Mouse (Mus musculus): ENCODE measurements at regions not wholly inside any gene's neighbourhood (a gene's known extent, or its start where the extent isn't known, plus 50 kb on each side); places are given as distances from the start of the nearest gene placed in this dataset.

DNA sequence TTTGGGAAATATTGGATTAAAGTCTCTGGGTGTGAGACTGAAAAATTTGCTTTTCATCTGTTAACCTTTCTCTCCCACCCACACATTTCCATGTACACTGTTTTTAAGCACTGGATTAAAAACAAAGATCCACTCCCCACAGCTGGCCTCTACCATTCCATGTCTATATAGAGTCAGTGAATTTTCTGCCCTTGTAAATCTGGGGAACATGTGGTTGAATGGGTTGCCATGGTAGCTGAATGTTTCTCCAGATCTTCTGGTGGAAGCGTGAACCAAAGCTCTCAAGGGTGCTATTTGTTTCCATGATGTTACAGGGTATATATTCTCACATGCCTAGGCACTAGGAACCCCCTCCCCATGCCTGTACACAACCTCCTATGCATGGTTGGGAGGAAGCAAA, 326.4 kb upstream of the N6amt1 start:
- H3K4me1 ChIP-seq (ENCODE audit: control insufficient read depth, insufficient read depth, low read length) = no peaks in the 10 kb centered on the region
- no peaks in the 10 kb centered on the region for H3K27me3 ChIP-seq (ENCODE audit: control insufficient read depth, insufficient read depth, low read length)
- no peaks in the 10 kb centered on the region for H3K36me3 ChIP-seq (ENCODE audit: control insufficient read depth, insufficient read depth, low read length)
- H3K27ac ChIP-seq (ENCODE audit: control insufficient read depth, insufficient read depth, low read depth, low read length) = no peak overlapping the region
- no peak overlapping the region for H3K4me3 ChIP-seq (ENCODE audit: control insufficient read depth, low read depth, low read length)
- no peak for TF ChIP-seq POLR2A (IDR thresholded peaks at IDR 0.05; ENCODE audit: control insufficient read depth, low read depth, low read length)

DNA sequence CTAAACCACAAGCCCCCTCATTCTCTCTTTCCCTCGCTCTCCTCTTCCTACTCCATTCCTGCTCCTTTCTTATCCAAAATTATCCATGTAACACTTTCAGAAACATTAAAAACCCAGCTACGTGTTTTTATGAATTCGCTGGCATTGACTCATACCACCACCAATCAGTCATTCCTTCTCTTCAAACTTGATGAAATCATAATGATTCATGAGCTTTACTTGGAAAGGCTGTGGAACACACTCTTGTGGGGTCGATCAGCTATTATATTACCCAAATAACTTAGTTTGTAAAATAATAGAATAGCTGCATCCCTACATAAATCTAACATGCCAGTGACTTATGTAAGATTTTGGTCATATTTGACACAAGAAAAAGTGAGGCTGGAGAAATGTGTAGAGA, 331.9 kb upstream of the N6amt1 start:
- Histone ChIP-seq H3K27me3 (ENCODE audit: control insufficient read depth, insufficient read depth, low read length) (no peaks in the 10 kb centered on the region), H3K27ac (ENCODE audit: control insufficient read depth, insufficient read depth, low read depth, low read length) (no peak overlapping the region), H3K4me3 (ENCODE audit: control insufficient read depth, low read depth, low read length) (no peak overlapping the region), H3K36me3 (ENCODE audit: control insufficient read depth, insufficient read depth, low read length) (no peaks in the 10 kb centered on the region), H3K4me1 (ENCODE audit: control insufficient read depth, insufficient read depth, low read length) (no peaks in the 10 kb centered on the region)
- TF ChIP-seq POLR2A (IDR thresholded peaks at IDR 0.05; ENCODE audit: control insufficient read depth, low read depth, low read length) (no peak), CTCF (IDR thresholded peaks at IDR 0.05; ENCODE audit: control insufficient read depth, insufficient read depth, insufficient replicate concordance, low read depth, low read length) (no peak)

DNA sequence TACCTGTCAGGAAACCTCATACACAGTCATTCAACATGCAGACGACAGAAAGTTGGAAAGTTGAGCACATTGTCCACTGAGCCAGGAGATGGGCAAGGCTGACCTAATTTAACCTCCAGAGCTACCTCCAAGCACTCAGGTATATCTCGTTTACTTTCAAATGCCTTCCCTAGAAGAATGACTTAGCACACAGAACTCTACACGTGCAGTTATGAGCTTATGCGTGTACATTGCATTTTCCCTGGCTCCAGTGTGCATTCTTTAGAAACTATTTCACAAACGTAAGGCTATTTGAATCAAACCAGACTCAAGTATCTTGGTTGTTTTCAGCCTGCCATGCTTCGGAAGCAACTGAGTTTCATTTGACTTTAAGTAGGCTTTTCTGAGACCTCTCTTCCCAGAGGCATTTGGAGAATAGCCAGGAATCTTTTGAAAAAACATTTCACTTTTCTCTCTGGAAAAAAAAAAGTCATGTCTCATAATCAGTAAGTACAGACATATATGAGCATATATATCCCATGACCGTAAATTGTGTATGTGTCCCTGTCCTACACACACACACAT, 336.8 kb upstream of the N6amt1 start:
- Histone ChIP-seq H3K27me3 (ENCODE audit: control insufficient read depth, insufficient read depth, low read length) (no peaks in the 10 kb centered on the region), H3K27ac (ENCODE audit: control insufficient read depth, insufficient read depth, low read depth, low read length) (no peak overlapping the region), H3K4me1 (ENCODE audit: control insufficient read depth, insufficient read depth, low read length) (no peaks in the 10 kb centered on the region), H3K36me3 (ENCODE audit: control insufficient read depth, insufficient read depth, low read length) (no peaks in the 10 kb centered on the region), H3K4me3 (ENCODE audit: control insufficient read depth, low read depth, low read length) (no peak overlapping the region)
- TF ChIP-seq POLR2A (IDR thresholded peaks at IDR 0.05; ENCODE audit: control insufficient read depth, low read depth, low read length) (no peak), CTCF (IDR thresholded peaks at IDR 0.05; ENCODE audit: control insufficient read depth, insufficient read depth, insufficient replicate concordance, low read depth, low read length) (no peak)

DNA sequence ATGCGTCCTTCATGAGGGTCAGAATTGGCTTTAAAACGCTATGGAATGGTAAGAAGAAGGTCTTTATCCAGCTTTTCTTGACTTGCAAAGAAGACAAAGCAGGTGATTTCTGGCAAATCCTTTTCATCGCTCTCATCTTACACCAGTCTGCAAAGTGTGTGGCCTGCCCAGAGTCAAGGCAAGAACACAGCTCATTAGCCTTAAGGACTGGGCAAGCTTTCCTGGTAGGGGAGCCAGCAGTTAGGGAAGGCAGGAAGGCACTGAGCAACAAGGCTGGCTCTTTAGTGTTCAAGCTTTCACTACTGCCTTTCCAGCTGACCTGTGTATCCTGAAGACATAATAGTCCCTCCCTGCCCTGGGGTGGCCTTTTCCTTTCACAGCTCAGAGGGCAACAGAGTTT, 352.4 kb upstream of the N6amt1 start:
- Histone ChIP-seq H3K27me3 (ENCODE audit: control insufficient read depth, insufficient read depth, low read length) (no peaks in the 10 kb centered on the region), H3K27ac (ENCODE audit: control insufficient read depth, insufficient read depth, low read depth, low read length) (no peak overlapping the region), H3K36me3 (ENCODE audit: control insufficient read depth, insufficient read depth, low read length) (no peaks in the 10 kb centered on the region), H3K4me1 (ENCODE audit: control insufficient read depth, insufficient read depth, low read length) (no peaks in the 10 kb centered on the region), H3K4me3 (ENCODE audit: control insufficient read depth, low read depth, low read length) (no peak overlapping the region)
- no peak for TF ChIP-seq POLR2A (IDR thresholded peaks at IDR 0.05; ENCODE audit: control insufficient read depth, low read depth, low read length)
- no peak for TF ChIP-seq CTCF (IDR thresholded peaks at IDR 0.05; ENCODE audit: control insufficient read depth, insufficient read depth, insufficient replicate concordance, low read depth, low read length)

DNA sequence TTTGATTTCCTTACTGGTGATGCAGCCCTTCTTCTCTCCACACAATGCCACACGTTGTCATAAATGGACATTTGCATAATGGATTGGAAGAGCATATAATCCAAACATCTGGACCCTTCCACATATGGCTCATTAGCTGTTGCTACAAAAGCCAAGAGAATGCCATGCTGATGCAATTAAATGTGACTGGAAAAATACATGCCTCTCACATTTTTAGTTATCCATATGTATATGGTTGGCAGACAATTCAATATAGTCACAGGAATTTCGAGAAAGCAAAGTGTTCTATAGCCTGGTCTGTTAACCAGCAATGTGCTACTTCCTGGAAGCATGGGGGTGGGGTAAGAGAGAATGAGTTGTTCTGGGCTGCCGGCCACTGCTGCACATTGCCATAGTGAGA, 352.9 kb upstream of the N6amt1 start:
- Histone ChIP-seq H3K27ac (ENCODE audit: control insufficient read depth, insufficient read depth, low read depth, low read length) (no peak overlapping the region), H3K4me1 (ENCODE audit: control insufficient read depth, insufficient read depth, low read length) (no peaks in the 10 kb centered on the region), H3K4me3 (ENCODE audit: control insufficient read depth, low read depth, low read length) (no peak overlapping the region), H3K36me3 (ENCODE audit: control insufficient read depth, insufficient read depth, low read length) (no peaks in the 10 kb centered on the region), H3K27me3 (ENCODE audit: control insufficient read depth, insufficient read depth, low read length) (no peaks in the 10 kb centered on the region)
- TF ChIP-seq CTCF (IDR thresholded peaks at IDR 0.05; ENCODE audit: control insufficient read depth, insufficient read depth, insufficient replicate concordance, low read depth, low read length) (no peak), POLR2A (IDR thresholded peaks at IDR 0.05; ENCODE audit: control insufficient read depth, low read depth, low read length) (no peak)

DNA sequence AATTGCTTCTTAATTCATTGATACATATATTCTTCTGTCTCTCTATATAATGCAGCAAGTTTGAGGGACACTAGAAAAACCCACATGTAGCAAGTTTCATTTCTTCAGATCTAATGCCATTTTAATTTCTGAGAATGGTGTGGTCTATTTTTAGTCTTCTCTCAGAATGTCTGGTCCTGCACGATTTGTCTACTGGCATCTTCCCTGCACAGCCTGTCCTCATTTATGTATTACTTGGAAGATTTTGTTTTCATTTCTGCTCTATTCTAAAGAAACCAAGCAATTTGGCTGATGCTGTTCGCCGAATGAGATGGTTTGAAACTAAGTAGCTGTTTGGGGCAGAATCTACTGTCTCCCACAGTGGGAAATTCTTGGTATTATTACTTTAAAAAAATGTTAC, 382.3 kb upstream of the N6amt1 start:
- Histone ChIP-seq H3K4me3 (ENCODE audit: control insufficient read depth, low read depth, low read length) (no peak overlapping the region), H3K36me3 (ENCODE audit: control insufficient read depth, insufficient read depth, low read length) (no peaks in the 10 kb centered on the region), H3K27me3 (ENCODE audit: control insufficient read depth, insufficient read depth, low read length) (no peaks in the 10 kb centered on the region), H3K4me1 (ENCODE audit: control insufficient read depth, insufficient read depth, low read length) (no peaks in the 10 kb centered on the region), H3K27ac (ENCODE audit: control insufficient read depth, insufficient read depth, low read depth, low read length) (no peak overlapping the region)
- TF ChIP-seq CTCF (IDR thresholded peaks at IDR 0.05; ENCODE audit: control insufficient read depth, insufficient read depth, insufficient replicate concordance, low read depth, low read length) (no peak), POLR2A (IDR thresholded peaks at IDR 0.05; ENCODE audit: control insufficient read depth, low read depth, low read length) (no peak)

DNA sequence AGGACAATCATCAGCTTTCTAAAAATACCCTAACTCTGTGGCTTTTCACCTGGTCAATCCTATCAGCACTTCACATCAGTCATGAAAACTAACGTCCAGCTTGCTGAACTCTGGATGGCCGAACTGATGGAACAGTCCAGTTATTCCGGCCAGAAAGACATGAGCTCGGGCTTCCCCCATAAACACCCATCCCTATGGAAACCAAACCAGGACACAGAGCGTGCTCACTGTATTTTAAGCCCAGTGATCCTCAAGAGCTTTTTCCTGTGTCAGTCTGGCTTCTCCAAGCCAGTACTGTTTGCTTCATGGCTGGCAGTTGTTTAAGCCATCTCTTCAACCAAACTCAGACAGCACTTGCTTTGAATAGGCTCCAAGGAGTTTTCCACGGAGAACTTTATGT, 404.3 kb upstream of the N6amt1 start:
- H3K27ac ChIP-seq (ENCODE audit: control insufficient read depth, insufficient read depth, low read depth, low read length) = no peak overlapping the region
- no peaks in the 10 kb centered on the region for H3K4me1 ChIP-seq (ENCODE audit: control insufficient read depth, insufficient read depth, low read length)
- TF ChIP-seq POLR2A (IDR thresholded peaks at IDR 0.05; ENCODE audit: control insufficient read depth, low read depth, low read length) (no peak), CTCF (IDR thresholded peaks at IDR 0.05; ENCODE audit: control insufficient read depth, insufficient read depth, insufficient replicate concordance, low read depth, low read length) (no peak)
- H3K36me3 ChIP-seq (ENCODE audit: control insufficient read depth, insufficient read depth, low read length) = no peaks in the 10 kb centered on the region
- no peaks in the 10 kb centered on the region for H3K27me3 ChIP-seq (ENCODE audit: control insufficient read depth, insufficient read depth, low read length)
- H3K4me3 ChIP-seq (ENCODE audit: control insufficient read depth, low read depth, low read length) = no peak overlapping the region

DNA sequence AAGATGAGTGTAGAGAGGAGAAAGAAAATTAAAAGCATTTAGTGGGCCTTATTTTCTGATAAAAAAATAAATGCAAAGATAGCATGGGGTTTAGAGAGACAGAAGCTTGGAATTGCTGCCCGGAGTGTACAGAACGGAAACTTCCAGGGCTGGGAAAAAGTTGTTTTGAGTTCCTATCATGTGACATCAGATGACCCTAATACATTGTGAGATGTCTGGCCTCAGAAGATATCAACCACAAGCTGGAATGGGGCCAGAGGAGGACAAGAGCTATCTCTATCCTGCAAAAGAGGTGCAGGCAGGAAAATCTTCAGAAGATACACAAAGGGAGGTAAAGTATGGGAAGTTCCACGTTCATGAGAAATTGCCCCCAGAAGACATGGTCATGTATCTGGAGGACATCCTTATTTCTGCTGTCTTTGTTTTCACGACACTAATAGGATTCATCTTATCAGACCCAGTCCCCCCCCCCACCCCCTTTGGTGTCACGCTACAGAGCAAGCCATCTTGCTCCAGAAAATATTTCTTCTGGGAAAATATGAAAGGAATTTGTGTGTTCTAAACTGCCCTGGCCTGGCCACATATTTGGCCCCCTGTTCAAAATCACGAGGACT, 408.3 kb upstream of the N6amt1 start:
- no peak overlapping the region for H3K27ac ChIP-seq (ENCODE audit: control insufficient read depth, insufficient read depth, low read depth, low read length)
- H3K36me3 ChIP-seq (ENCODE audit: control insufficient read depth, insufficient read depth, low read length) = no peaks in the 10 kb centered on the region
- H3K27me3 ChIP-seq (ENCODE audit: control insufficient read depth, insufficient read depth, low read length) = no peaks in the 10 kb centered on the region
- H3K4me3 ChIP-seq (ENCODE audit: control insufficient read depth, low read depth, low read length) = no peak overlapping the region
- TF ChIP-seq POLR2A (IDR thresholded peaks at IDR 0.05; ENCODE audit: control insufficient read depth, low read depth, low read length) = no peak
- no peak for TF ChIP-seq CTCF (IDR thresholded peaks at IDR 0.05; ENCODE audit: control insufficient read depth, insufficient read depth, insufficient replicate concordance, low read depth, low read length)
- H3K4me1 ChIP-seq (ENCODE audit: control insufficient read depth, insufficient read depth, low read length) = no peaks in the 10 kb centered on the region
